Mouse (Mus musculus) CH12.LX (cell line): ENCODE data around the gene Cldn16.

Experiments used
- CTCF ChIP-seq, 2 experiments: IDR thresholded peaks in 1 of 2; conservative IDR thresholded peaks in 1 of 2; 2 replicates each; pipeline ENCODE4 v1.5.1; 2011 to 2012; ENCODE audit warnings: low read depth in 2 of 2, low read length in 2 of 2, improper control_type of control experiment in 1 of 2, inconsistent platforms in 1 of 2, mild to moderate bottlenecking in 1 of 2, moderate library complexity in 1 of 2
- EP300 ChIP-seq: IDR thresholded peaks from 2 replicates; pipeline ENCODE4 v1.6.1; 2011; ENCODE audit warnings: low read length, improper control_type of control experiment
- ETS1 ChIP-seq: conservative IDR thresholded peaks from 2 replicates; pipeline ENCODE4 v1.6.1; 2012; ENCODE audit warnings: low read depth, mild to moderate bottlenecking, inconsistent platforms, low read length, improper control_type of control experiment, moderate library complexity
- IRF4 ChIP-seq: IDR thresholded peaks from 2 replicates; pipeline ENCODE4 v1.6.1; 2014; ENCODE audit warnings: low read depth, mild to moderate bottlenecking, inconsistent platforms, low read length, improper control_type of control experiment
- KAT2A ChIP-seq: IDR thresholded peaks from 2 replicates; pipeline ENCODE4 v1.6.1; 2012; ENCODE audit warnings: low read length, improper control_type of control experiment, inconsistent platforms; ENCODE audit not compliant: insufficient replicate concordance
- MXI1 ChIP-seq: IDR thresholded peaks from 2 replicates; pipeline ENCODE4 v1.6.1; 2011; ENCODE audit warnings: mild to moderate bottlenecking, low read depth, low read length, improper control_type of control experiment
- NELFE ChIP-seq: IDR thresholded peaks from 2 replicates; pipeline ENCODE4 v1.6.1; 2011; ENCODE audit warnings: low read depth, low read length, improper control_type of control experiment
- POLR2A ChIP-seq: IDR thresholded peaks from 2 replicates; pipeline ENCODE4 v1.6.1; 2011; ENCODE audit warnings: low read depth, mild to moderate bottlenecking, improper control_type of control experiment, low read length
- RAD21 ChIP-seq: IDR thresholded peaks from 2 replicates; pipeline ENCODE4 v1.6.1; 2011; ENCODE audit warnings: low read depth, mild to moderate bottlenecking, low read length, improper control_type of control experiment, moderate library complexity
- RCOR1 ChIP-seq: conservative IDR thresholded peaks from 2 replicates; pipeline ENCODE4 v1.6.1; 2012; ENCODE audit warnings: low read depth, mild to moderate bottlenecking, inconsistent platforms, low read length, improper control_type of control experiment
- ZKSCAN1 ChIP-seq: IDR thresholded peaks from 2 replicates; pipeline ENCODE4 v1.6.1; 2012; ENCODE audit warnings: low read depth, inconsistent platforms, low read length, improper control_type of control experiment, borderline replicate concordance

DNA sequence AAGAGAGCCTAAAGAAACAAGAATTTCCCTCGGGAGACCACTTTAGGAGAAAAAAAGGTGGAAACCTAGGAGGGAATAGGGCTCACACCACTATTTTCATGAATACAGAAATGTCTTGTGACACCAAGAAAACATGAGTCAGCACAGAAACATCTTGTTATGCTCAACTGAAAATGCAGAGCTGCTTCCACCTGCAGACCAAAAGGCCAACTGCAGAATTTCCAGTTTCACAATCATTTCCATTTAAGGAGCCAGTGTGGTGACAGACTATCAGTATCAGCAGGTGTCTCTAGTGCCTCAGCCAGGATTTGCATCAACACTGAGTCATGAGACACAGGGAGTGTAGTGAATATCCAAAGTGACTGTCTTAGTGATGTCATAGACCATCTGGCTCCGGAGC, 15.3 kb upstream of the Cldn16 start:
- TF ChIP-seq POLR2A: no peak
- peak; percentile 95 for TF ChIP-seq RAD21
- TF ChIP-seq RCOR1: peak; percentile 84
- TF ChIP-seq ZKSCAN1: no peak
- peak; percentile 21 to 96; a peak in 3 of 4 replicates for TF ChIP-seq CTCF (conservative IDR thresholded peaks at IDR 0.05 in 1 of 2, IDR thresholded peaks at IDR 0.05 in 1 of 2; ENCODE audit: low read depth in 2 of 2, low read length in 2 of 2)
- TF ChIP-seq KAT2A: no peak
- peak; percentile 98 for TF ChIP-seq EP300
- peak; percentile 90 for TF ChIP-seq IRF4
- TF ChIP-seq NELFE: no peak
- TF ChIP-seq ETS1: peak; percentile 98
- no peak for TF ChIP-seq MXI1
